Mouse (Mus musculus) T-helper 17 cell (primary cell): Measurements from ENCODE around the gene Map3k14.

ENCODE experiments used
- in situ Hi-C, 2 experiments: fragments of 300-600 bp; cut with MboI, MseI; formaldehyde crosslinking; loops; 1 replicate in 1 of 2; 2 replicates in 1 of 2; pipeline ENCODE4 v1.15.1; 2025; ENCODE audit warnings: high pct_unique_total_duplicates in 2 of 2

Map3k14 gene

GRCm38 (mm10) chr11:103272888-103273287 is 5.6 kb upstream of the Map3k14 start:
- in situ Hi-C loops, result loop anchor here in 1 of 2 experiments (5.0 kb wide), 1 partner anchor 36 kb away; no protein-coding TSS in a partner anchor

DNA sequence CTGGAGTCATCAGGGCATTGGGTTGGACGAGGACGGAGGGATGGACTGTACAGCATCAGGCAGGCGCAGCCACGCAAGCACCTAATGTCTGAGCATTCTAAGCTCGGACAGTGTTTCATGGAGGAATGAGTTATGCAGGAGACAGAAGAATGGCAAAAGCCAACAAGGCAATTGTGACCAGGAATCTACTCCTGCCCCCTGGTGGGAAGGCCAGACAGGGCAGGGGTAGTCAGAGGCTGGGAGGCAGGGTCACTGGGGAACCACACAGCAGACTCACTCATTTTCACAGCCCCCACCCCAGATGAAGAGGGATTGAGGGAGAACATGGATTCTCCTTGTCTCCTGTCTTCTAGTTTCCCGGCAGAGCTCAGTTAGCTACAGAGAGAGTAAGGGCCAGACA is 4.7 kb upstream of the Map3k14 start:
- in situ Hi-C loops, result loop anchor here in 1 of 2 experiments (5.0 kb wide), 1 partner anchor 35 kb away; no protein-coding TSS in a partner anchor

DNA sequence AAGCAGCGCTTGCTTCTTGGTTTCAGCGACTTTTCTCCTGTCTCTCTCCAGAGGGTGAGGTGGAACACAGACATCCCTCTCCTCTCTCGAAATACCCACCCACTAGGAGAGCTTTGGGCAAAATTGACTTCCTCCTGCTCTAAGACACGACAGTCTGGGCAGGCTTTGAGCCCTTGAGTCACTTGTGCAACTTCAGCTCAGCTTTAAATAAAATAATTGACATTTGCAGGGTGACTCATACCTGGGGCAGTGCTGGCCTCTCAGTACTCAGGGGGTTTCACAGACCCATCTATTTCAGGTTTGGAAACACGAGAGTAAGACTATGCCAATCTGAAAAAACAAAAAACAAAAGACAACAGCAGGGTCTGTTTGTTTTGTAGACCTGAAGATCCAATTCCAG is 2.2 kb upstream of the Map3k14 start:
- in situ Hi-C loops, result loop anchor here in 1 of 2 experiments (10.0 kb wide), 1 partner anchor 95 kb away; the partner anchor contains the start of gene Fmnl1

- in situ Hi-C loops, result loop anchor here in 1 of 2 experiments (10.0 kb wide), 1 partner anchor 94 kb away; the partner anchor contains the start of gene Fmnl1
These were observed 1.6 kb upstream of the Map3k14 start for GRCm38 (mm10) chr11:103268905-103269304.

DNA sequence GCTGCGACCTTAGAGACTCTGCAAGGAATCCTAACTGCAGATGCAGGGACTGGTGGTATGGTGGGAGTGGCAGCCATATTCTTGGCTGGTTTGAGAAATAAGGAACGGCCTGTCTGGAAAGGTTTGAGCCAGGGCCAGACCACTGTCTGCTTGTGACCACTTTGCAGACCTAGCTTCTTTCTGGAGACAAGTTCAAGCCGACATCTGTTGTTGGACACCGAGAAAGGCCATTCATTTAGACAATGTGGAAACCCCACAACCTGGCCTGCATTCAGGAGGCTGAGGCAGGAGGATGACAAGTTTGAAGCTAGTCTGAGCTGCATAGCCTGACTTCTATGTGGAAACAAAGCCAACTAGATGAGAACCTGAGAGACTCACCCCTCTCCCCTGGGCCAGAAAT is 1.1 kb upstream of the Map3k14 start:
- in situ Hi-C loops, result loop anchor here in 1 of 2 experiments (10.0 kb wide), 1 partner anchor 94 kb away; the partner anchor contains the start of gene Fmnl1

GRCm38 (mm10) chr11:103266729-103267345 is 435 bp downstream of the Map3k14 start:
- in situ Hi-C loops, result loop anchor here in 1 of 2 experiments (10.0 kb wide), 1 partner anchor 92 kb away; the partner anchor contains the start of gene Fmnl1

DNA sequence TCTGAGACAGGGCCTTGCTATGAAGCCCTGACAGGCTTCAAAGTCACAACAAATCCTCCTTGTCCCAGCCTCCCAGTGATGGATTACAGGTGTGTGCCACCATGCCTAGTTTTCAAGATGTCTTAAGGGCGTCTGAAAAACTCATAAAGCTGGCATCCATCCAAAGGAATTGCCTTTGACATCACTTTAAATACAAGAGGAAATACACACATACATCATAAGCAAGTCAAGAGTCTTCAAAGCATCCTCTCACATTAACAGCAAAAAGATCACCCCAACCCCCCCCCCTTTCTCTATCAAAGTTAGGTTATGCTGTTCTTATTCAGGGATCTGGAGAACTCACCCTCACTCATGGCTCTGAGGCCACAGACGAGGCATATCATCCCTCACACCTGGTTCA is 1.4 kb downstream of the Map3k14 start:
- in situ Hi-C loops, result loop anchor here in 1 of 2 experiments (10.0 kb wide), 1 partner anchor 91 kb away; the partner anchor contains the start of gene Fmnl1

DNA sequence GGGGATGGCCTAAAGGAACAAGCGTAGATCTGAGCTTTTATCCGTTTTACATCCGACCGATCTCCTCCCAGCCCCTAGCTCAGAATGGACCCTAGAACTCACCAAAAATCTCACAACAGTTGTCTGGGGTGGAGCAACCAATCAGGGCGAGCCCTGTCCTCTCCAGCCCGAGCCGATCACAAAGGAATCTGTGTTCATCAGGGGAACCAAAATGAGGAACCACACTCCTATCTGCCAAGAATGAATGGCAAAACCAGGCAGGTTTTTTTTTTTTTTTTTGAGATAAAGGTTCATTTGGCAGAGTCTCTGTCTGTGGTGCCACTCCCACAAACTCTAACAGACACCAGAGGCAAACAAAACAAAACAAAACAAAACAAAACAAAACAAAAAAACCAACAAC is 2.1 kb downstream of the Map3k14 start:
- in situ Hi-C loops, result loop anchor here in 1 of 2 experiments (10.0 kb wide), 1 partner anchor 90 kb away; the partner anchor contains the start of gene Fmnl1

DNA sequence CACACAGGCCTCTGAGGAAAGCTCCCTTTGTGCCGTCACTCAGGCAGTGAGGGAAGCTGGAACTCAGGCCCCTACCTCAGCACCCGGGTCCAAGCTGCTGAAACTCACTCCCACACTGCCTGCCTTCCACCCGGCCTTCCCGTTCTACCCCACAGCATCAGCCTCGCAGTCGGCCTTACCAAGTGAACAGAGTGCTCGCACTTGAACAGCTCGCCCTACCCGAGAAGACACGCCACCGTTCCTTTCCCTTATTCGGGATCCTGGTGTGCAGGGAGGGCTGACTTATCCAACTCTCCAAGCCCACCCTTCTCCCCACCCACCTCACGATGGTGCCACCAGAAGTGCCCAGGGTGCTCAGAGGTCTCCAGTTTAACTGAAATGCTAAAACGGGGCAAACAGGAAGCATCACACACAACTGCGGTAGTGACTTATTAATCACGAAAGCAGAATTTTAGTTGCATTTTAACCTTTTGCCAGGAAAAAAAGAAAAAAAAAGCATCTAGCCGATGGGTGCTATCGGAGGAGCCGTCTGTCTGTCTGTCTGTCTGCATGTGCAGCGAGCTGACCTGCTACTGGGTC is 2.8 kb downstream of the Map3k14 start:
- in situ Hi-C loops, result loop anchor here (5.0 to 10.0 kb wide), 2 partner anchors 87 to 90 kb away; partner anchors contain the start of gene Fmnl1 (in 1 of the 2)

DNA sequence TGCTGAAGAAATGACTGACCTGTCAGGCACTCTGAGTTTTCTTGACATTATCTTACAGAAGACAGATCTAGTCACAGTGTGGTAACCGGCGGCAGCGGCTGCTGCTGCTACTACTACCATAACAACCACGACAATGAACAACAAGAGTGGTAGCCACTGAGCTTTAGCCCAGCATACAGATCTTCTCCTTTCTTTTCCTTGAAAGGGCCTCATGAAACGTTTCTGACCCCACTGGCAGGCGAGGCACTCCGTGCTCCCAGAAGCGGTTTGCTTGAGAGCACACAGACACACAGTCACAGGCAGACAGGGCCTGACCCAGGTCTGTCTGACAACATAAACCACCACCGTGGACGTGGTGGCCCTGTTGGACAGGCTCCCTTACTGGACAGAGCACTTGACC is 3.7 kb downstream of the Map3k14 start:
- in situ Hi-C loops, result loop anchor here (5.0 to 10.0 kb wide), 2 partner anchors 86 to 89 kb away; partner anchors contain the start of gene Fmnl1 (in 1 of the 2)

GRCm38 (mm10) chr11:103262412-103263267 is 4.6 kb downstream of the Map3k14 start:
- in situ Hi-C loops, result loop anchor here (5.0 to 10.0 kb wide), 2 partner anchors 85 to 88 kb away; partner anchors contain the start of gene Fmnl1 (in 1 of the 2)

- in situ Hi-C loops, result loop anchor here (5.0 to 10.0 kb wide), 2 partner anchors 85 to 87 kb away; partner anchors contain the start of gene Fmnl1 (in 1 of the 2)
These were observed 5.4 kb downstream of the Map3k14 start for GRCm38 (mm10) chr11:103261671-103262411.

DNA sequence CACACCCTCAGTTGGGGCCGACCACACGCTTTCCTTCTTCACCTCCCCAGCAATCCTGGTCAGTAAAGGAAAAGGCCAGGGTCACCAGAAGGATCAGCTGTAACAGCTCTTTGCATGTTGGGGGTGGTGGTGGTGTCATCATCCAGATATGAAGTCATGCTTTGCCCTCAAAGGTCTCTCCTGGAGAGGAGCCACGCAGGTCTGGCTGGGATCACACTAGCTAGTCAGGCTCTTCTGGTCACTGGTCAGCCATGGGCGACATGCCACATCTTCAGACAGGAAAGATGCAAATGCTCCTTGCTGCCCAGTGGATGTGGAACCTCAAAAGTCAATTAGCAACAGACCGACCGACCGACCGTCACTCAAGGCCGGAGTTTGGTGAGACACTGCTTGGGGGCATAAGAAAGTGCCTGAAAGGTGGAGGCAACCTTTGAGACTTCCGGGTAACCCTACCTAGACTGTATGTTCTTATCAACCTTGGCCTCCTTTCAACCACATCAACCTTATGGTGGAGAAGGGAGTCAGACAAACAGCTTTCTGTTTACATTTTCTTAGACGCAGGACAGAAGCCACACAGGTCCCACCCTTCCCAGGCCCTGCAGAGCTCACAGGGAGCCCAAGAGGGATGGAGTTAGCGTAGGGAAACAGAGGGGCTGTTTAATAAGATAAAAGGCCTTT is 6.6 kb downstream of the Map3k14 start:
- in situ Hi-C loops, result loop anchor here (5.0 to 10.0 kb wide), 2 partner anchors 83 to 86 kb away; partner anchors contain the start of gene Fmnl1 (in 1 of the 2)

GRCm38 (mm10) chr11:103260034-103260433 is 7.2 kb downstream of the Map3k14 start:
- in situ Hi-C loops, result loop anchor here (5.0 to 10.0 kb wide), 2 partner anchors 83 to 85 kb away; partner anchors contain the start of gene Fmnl1 (in 1 of the 2)

DNA sequence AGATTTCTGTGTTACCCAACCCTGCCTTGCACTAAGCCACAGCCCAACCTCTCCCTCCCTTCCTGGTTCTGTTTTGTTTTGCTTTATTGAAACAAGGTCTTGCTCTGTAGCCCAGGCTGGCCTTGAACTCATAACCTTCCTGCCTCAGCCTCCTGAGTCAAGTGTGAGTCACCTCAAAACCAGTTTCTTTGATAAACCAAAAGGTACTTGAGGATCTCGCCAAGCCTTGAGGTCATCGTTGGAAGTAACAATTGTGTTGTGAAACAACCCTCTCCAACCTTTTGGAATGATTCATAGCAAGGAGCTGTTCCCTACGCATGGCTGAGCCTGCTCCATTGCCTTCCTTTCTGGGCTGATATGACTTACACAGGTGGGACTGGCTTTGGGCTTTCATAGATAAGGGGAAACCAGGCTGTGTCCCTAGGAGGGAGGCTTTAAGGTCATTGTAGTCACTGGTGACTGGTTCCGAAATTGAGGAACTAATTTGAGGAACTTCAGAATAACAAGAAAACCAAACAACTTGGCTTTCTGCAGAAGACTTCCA is 9.3 kb downstream of the Map3k14 start:
- in situ Hi-C loops, result no loop called here

DNA sequence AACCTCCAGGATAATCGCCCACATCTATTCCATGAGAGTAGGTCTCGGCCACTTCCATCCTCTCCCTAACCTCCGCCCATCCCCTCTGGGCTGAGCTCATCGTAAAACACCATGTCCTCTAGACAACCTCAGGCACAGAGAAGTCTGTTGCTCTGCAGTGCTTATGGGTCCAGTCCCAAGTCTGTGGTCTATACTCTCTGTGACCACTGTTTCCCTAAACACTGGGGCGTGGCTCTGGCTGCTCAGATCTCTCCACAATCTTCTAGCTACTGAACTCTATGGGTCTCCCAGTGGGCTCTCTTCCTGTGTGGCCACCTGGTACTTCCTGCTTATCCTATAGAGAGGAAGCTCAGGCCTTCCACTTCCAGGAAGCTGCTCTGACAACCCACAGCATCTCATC is 13.7 kb downstream of the Map3k14 start:
- in situ Hi-C loops, result no loop called here

DNA sequence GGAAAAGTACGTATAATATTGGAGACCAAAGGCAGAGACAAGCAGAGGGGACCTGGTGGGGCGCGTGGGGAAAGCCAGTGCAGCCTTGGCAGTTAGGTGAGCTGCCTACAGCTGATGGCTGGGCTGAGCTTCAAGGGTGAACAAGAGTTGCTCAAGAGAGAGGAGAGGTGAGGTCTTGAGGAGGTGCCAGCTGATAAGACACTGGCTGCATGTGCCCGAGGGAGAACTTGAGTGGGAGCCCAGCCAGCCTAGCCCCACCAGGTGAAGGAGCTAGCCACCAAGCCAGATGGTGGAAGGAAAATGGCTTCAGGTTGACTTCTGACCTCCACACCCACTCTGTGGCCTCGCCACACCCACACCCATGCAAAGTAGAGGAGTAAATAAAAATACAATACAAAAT is 14.9 kb downstream of the Map3k14 start:
- in situ Hi-C loops, result no loop called here

DNA sequence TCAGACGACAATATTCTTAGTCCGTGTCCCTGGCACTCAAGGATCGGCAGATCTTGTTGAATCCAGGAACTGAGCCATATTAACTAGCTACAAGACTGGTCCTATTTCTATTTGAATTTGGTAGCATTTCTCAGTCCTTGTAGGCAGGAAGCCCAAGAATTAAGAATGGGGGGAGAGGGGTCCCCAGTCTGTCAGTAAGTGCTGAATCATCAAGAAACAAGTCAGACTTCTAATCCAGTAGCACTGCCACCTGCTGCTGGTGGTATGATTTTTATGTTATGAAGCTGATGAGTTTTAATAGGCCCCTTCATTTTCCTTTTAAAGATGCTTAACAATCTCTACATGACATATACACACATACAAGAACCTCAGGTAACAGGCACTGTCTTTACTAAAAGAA is 16.9 kb downstream of the Map3k14 start:
- in situ Hi-C loops, result no loop called here

- in situ Hi-C loops, result no loop called here
These were observed 17.8 kb downstream of the Map3k14 start for GRCm38 (mm10) chr11:103249509-103249908.

DNA sequence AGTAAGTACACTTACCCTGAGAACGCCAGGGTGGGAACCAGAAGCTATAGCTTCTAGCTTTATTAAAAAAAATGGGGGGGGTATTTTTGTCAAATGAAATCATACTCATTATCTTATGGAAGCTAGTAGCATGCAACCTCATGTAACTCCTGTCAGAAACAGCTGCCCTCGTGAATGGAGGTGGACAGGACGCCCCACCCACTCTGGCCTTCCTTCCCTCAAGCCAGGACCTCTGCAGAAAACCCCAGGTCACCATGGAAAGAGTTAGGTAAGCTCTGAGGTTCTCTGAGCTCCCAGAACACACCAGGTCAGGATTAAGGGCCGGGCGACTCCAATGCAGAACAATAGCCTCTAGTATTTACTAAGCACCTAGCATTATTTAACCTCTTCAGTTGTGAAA is 18.4 kb downstream of the Map3k14 start:
- in situ Hi-C loops, result no loop called here
